In genomic region chr7:79278432-79278831, GRCm38 (mm10) we compare ENCODE assay signal across 13 mouse cellular contexts. TPM values are rescaled to one million over a fixed set of nuclear protein-coding genes. Genes with fewer than 3 reads are reported as not detected.
DNase-seq lines count a peak whose midpoint lies in the region; ATAC-seq and TF ChIP-seq lines count a peak whose summit lies in the region.
"Had no signal": no experiment of that assay in that cellular context is flagged by ENCODE, and none has a peak within 500 bp of the region (broad histone marks: within the 10 kb centered on the region; RNA-seq: fewer than 3 reads in every experiment).

No protein-coding gene starts in this region.

- no peak overlapping the region for H3K4me3 ChIP-seq in gastrocnemius, adult 2 months
- H3K4me3 ChIP-seq in midbrain, embryonic 10.5 days = no peak overlapping the region
- H3K4me3 ChIP-seq in midbrain, embryonic 16.5 days (ENCODE audit: low read depth, low read length) = no peak overlapping the region
- no peak overlapping the region for H3K4me3 ChIP-seq in forebrain, embryonic 12.5 days (replicated peaks)
- H3K4me3 ChIP-seq in small intestine, adult 2 months (ENCODE audit: low read depth, low read length) = peak overlapping the region; percentile 17
- H3K4me3 ChIP-seq: limb, embryonic 13.5 days had no signal

- no peak overlapping the region for H3K9ac ChIP-seq in midbrain, embryonic 16.5 days (ENCODE audit: low read depth, low read length)
- H3K9ac ChIP-seq in forebrain, embryonic 12.5 days = no peak overlapping the region; the same call in 1 of the 2 replicates

- H3K36me3 ChIP-seq in midbrain, embryonic 10.5 days = peaks cover 3% of the 10 kb centered on the region; the same call in 1 of the 2 replicates
- H3K36me3 ChIP-seq in midbrain, embryonic 16.5 days (ENCODE audit: control insufficient read depth, insufficient read depth, low read length) = no peaks in the 10 kb centered on the region
- no peaks in the 10 kb centered on the region for H3K36me3 ChIP-seq in forebrain, embryonic 12.5 days (replicated peaks)
- H3K36me3 ChIP-seq in small intestine, adult 2 months (ENCODE audit: control insufficient read depth, insufficient read depth, low read length) = peaks cover 9% of the 10 kb centered on the region; the same call in 1 of the 2 replicates
- H3K36me3 ChIP-seq: limb, embryonic 13.5 days had no signal

- DNase-seq in gastrocnemius, adult 2 months = peak; percentile 4
- no peak for DNase-seq in gastrocnemius, adult 18-20 months (ENCODE audit: low spot score)
- no peak for DNase-seq in midbrain, embryonic 10.5 days (ENCODE audit: low spot score)
- no peak for DNase-seq in heart, adult 9 months (ENCODE audit: low spot score in 2 of 2)
- DNase-seq in frontal cortex, postnatal 25 days (ENCODE audit: low spot score in 2 of 2) = no peak
- DNase-seq: heart, postnatal 4 days; kidney, adult 9 months; right cerebral cortex, adult 18-20 months; thymus, postnatal 36 days had no signal

- peaks cover 6% of the 10 kb centered on the region; the same call in 1 of the 2 replicates for H3K27me3 ChIP-seq in midbrain, embryonic 10.5 days (ENCODE audit: low read depth, poor library complexity, severe bottlenecking)
- H3K27me3 ChIP-seq in midbrain, embryonic 16.5 days (ENCODE audit: control insufficient read depth, insufficient read depth, low read depth, low read length) = no peaks in the 10 kb centered on the region
- no peaks in the 10 kb centered on the region for H3K27me3 ChIP-seq in forebrain, embryonic 12.5 days
- no peaks in the 10 kb centered on the region for H3K27me3 ChIP-seq in small intestine, adult 2 months (ENCODE audit: control insufficient read depth, insufficient read depth, low read length)
- H3K27me3 ChIP-seq: limb, embryonic 13.5 days had no signal

- no peak for TF ChIP-seq CTCF in gastrocnemius, adult 2 months (IDR thresholded peaks at IDR 0.05)
- no peak for TF ChIP-seq CTCF in small intestine, adult 2 months (IDR thresholded peaks at IDR 0.05; ENCODE audit: extremely low read depth, insufficient read length, insufficient replicate concordance, low read depth, low read length)

- TF ChIP-seq POLR2A in small intestine, adult 2 months (IDR thresholded peaks at IDR 0.05; ENCODE audit: low read depth, low read length) = no peak

- H3K27ac ChIP-seq in gastrocnemius, adult 2 months = no peak overlapping the region
- peak overlapping the region; percentile 55; the same call in 1 of the 2 replicates for H3K27ac ChIP-seq in midbrain, embryonic 10.5 days (replicated peaks)
- no peak overlapping the region for H3K27ac ChIP-seq in midbrain, embryonic 16.5 days (ENCODE audit: low read length)
- peak overlapping the region; percentile 58 for H3K27ac ChIP-seq in forebrain, embryonic 12.5 days
- H3K27ac ChIP-seq in small intestine, adult 2 months (ENCODE audit: insufficient read depth, low read depth, low read length) = peak overlapping the region; percentile 86
- H3K27ac ChIP-seq: limb, embryonic 13.5 days had no signal

- H3K9me3 ChIP-seq in midbrain, embryonic 10.5 days (replicated peaks) = no peaks in the 10 kb centered on the region
- no peaks in the 10 kb centered on the region for H3K9me3 ChIP-seq in midbrain, embryonic 16.5 days (replicated peaks; ENCODE audit: control insufficient read depth, low read length, poor library complexity, severe bottlenecking)
- no peaks in the 10 kb centered on the region for H3K9me3 ChIP-seq in forebrain, embryonic 12.5 days
- H3K9me3 ChIP-seq: limb, embryonic 13.5 days had no signal

- H3K4me1 ChIP-seq in midbrain, embryonic 10.5 days = peaks cover 67% of the 10 kb centered on the region
- peaks cover 54% of the 10 kb centered on the region for H3K4me1 ChIP-seq in midbrain, embryonic 16.5 days (ENCODE audit: control insufficient read depth, insufficient read depth, low read length)
- H3K4me1 ChIP-seq in forebrain, embryonic 12.5 days = peaks cover 62% of the 10 kb centered on the region
- H3K4me1 ChIP-seq in small intestine, adult 2 months (ENCODE audit: control insufficient read depth, insufficient read depth, insufficient read length, low read length) = peaks cover 27% of the 10 kb centered on the region; the same call in 1 of the 2 replicates

- H3K4me2 ChIP-seq in midbrain, embryonic 16.5 days (ENCODE audit: low read length) = no peak overlapping the region
- H3K4me2 ChIP-seq in forebrain, embryonic 12.5 days = peak overlapping the region; percentile 17; the same call in 1 of the 2 replicates
- H3K4me2 ChIP-seq: limb, embryonic 13.5 days had no signal

- ATAC-seq in midbrain, embryonic 16.5 days = no peak
- no peak for ATAC-seq in forebrain, embryonic 12.5 days (ENCODE audit: low FRiP score)

- intact Hi-C loops in gastrocnemius, adult 2 months (cut with DNase I) = no loop called here

- WGBS in midbrain, embryonic 10.5 days = 90% methylated on average over 13 of the region's 13 CpGs
- WGBS in midbrain, embryonic 16.5 days = 72% methylated on average over 13 of the region's 13 CpGs
- WGBS in forebrain, embryonic 12.5 days = 66% methylated on average over 13 of the region's 13 CpGs
- 32% methylated on average over 13 of the region's 13 CpGs for WGBS in small intestine, adult 2 months

RNA-seq across cellular contexts. Expression of gene Abhd2, which starts 5.4 kb away (rescaled TPM):
- total RNA-seq in gastrocnemius, adult 2 months (2021) = 1 to 10 TPM; 4.3 to 6.4 TPM
- 1 to 10 TPM; 3.8 to 4.7 TPM for total RNA-seq in gastrocnemius, adult 18-20 months (2021)
- 6.8 and 8.7 TPM in 2 replicates for polyA plus RNA-seq in midbrain, embryonic 10.5 days (2016; fragmentation: Nextera tagmentation; extraction: Ambion mirVana)
- 18.7 and 19.3 TPM in 2 replicates for polyA plus RNA-seq in midbrain, embryonic 16.5 days (2015; fragmentation: Nextera tagmentation; extraction: Ambion mirVana)
- 12.1 and 15.3 TPM in 2 replicates for polyA plus RNA-seq in forebrain, embryonic 12.5 days (2016; fragmentation: Nextera tagmentation; extraction: Ambion mirVana)
- polyA plus RNA-seq in small intestine, adult 2 months (2012; rRNA removed) = 40.6 and 103 TPM in 2 replicates

Comparison
In these comparisons a context has a peak if more than half of its experiments do, and no peak if none do; other contexts are left out.
1. H3K27ac ChIP-seq: peak in midbrain, embryonic 10.5 days (single experiment), forebrain, embryonic 12.5 days (single experiment) and small intestine, adult 2 months (single experiment); none in gastrocnemius, adult 2 months (single experiment) and midbrain, embryonic 16.5 days (single experiment).